In genomic region chr8:12032386-12032785, GRCm38 (mm10) we compare ENCODE assay signal across 16 mouse cellular contexts.
DNase-seq lines count a peak whose midpoint lies in the region; ATAC-seq and TF ChIP-seq lines count a peak whose summit lies in the region.
"Had no signal": no experiment of that assay in that cellular context is flagged by ENCODE, and none has a peak within 500 bp of the region (broad histone marks: within the 10 kb centered on the region; RNA-seq: fewer than 3 reads in every experiment).

No protein-coding gene starts in this region.

- intact Hi-C loops in left cerebral cortex, adult 2 months (cut with DNase I): no loop called here
- intact Hi-C loops in left cerebral cortex, postnatal 10 days (cut with DNase I): no loop called here

- no peak overlapping the region for H3K4me3 ChIP-seq in left cerebral cortex, adult 2 months
- H3K4me3 ChIP-seq: embryonic facial prominence, embryonic 12.5 days; forebrain, embryonic 15.5 days; heart, embryonic 12.5 days; hindbrain, embryonic 10.5 days had no signal

- ATAC-seq in megakaryocyte progenitor cell, adult 5-6 weeks (replicated peaks; ENCODE audit: poor library complexity): 0 out of 2 replicates have a peak, but pooled peaks have one; percentile 42
- ATAC-seq: activated CD4-positive, CD25-positive, alpha-beta regulatory T cell, adult 4 months; forebrain, embryonic 15.5 days had no signal

- DNase-seq in left cerebral cortex, adult 2 months (ENCODE audit: extremely low spot score in 1 of 2, low spot score in 2 of 2): no peak
- DNase-seq in left cerebral cortex, postnatal 10 days (ENCODE audit: extremely low spot score in 1 of 2, low spot score in 2 of 2): no peak
- peak; percentile 23 for DNase-seq in right cerebral cortex, adult 18-20 months
- no peak for DNase-seq in right cerebral cortex, postnatal 10 days (ENCODE audit: low spot score in 2 of 2)
- DNase-seq in brain, adult 2 months (ENCODE audit: low read depth, low spot score): peak; percentile 37
- DNase-seq in kidney, adult 9 months: no peak
- DNase-seq: adrenal gland, postnatal 14 days; cerebellum, adult 11 months; gastrocnemius, postnatal 14 days had no signal

- TF ChIP-seq CTCF in left cerebral cortex, adult 2 months (IDR thresholded peaks at IDR 0.05): no peak

- peak overlapping the region; percentile 32; the same call in 1 of the 2 replicates for H3K27ac ChIP-seq in left cerebral cortex, adult 2 months
- H3K27ac ChIP-seq: embryonic facial prominence, embryonic 12.5 days; forebrain, embryonic 15.5 days; hindbrain, embryonic 10.5 days; hindbrain, embryonic 14.5 days had no signal

Comparison
In these comparisons a context has a peak if more than half of its experiments do, and no peak if none do; other contexts are left out.
1. DNase-seq: peak in right cerebral cortex, adult 18-20 months (single experiment) and brain, adult 2 months (single experiment); none in left cerebral cortex, adult 2 months (0 of 2), left cerebral cortex, postnatal 10 days (0 of 2), right cerebral cortex, postnatal 10 days (0 of 2) and kidney, adult 9 months (single experiment).